Mouse (Mus musculus): ENCODE measurements around the gene Polr2b.

Polr2b gene

GRCm38 (mm10) chr5:77309924-77310772 lies at the start of gene Polr2b, which contains the start of gene Noa1:
TSS of gene Polr2b (plus strand) at chr5:77310147.
TSS of gene Noa1 (minus strand) at chr5:77310084.
- peak; percentile 97 for DNase-seq (ENCODE audit: low read depth, low spot score)

GRCm38 (mm10) chr5:77261137-77261536 lies 48.8 kb upstream of the Polr2b start:
- no peak for DNase-seq (ENCODE audit: low read depth, low spot score)

GRCm38 (mm10) chr5:77262105-77262504 lies 47.8 kb upstream of the Polr2b start:
- DNase-seq (ENCODE audit: low read depth, low spot score): no peak

- peak; percentile 67 for DNase-seq (ENCODE audit: low read depth, low spot score)
Observed at GRCm38 (mm10) chr5:77265081-77265670, 44.8 kb upstream of the Polr2b start, which contains the start of gene Rest. TSS of gene Rest (plus strand) at chr5:77265491.

- peak; percentile 51 for DNase-seq (ENCODE audit: low read depth, low spot score)
Observed at GRCm38 (mm10) chr5:77265671-77266065, 44.3 kb upstream of the Polr2b start.

GRCm38 (mm10) chr5:77266066-77266885 lies 43.7 kb upstream of the Polr2b start:
- peak; percentile 36 for DNase-seq (ENCODE audit: low read depth, low spot score)

GRCm38 (mm10) chr5:77266886-77267401 lies 43.0 kb upstream of the Polr2b start:
- no peak for DNase-seq (ENCODE audit: low read depth, low spot score)

- no peak for DNase-seq (ENCODE audit: low read depth, low spot score)
Observed at GRCm38 (mm10) chr5:77267441-77267840, 42.5 kb upstream of the Polr2b start.

- DNase-seq (ENCODE audit: low read depth, low spot score): no peak
Observed at GRCm38 (mm10) chr5:77267957-77268624, 41.9 kb upstream of the Polr2b start.

- no peak for DNase-seq (ENCODE audit: low read depth, low spot score)
Observed at GRCm38 (mm10) chr5:77269399-77269798, 40.5 kb upstream of the Polr2b start.

- no peak for DNase-seq (ENCODE audit: low read depth, low spot score)
Observed at GRCm38 (mm10) chr5:77273151-77273550, 36.8 kb upstream of the Polr2b start.

- no peak for DNase-seq (ENCODE audit: low read depth, low spot score)
Observed at GRCm38 (mm10) chr5:77275950-77276349, 34.0 kb upstream of the Polr2b start.

GRCm38 (mm10) chr5:77277204-77277603 lies 32.7 kb upstream of the Polr2b start:
- DNase-seq (ENCODE audit: low read depth, low spot score): no peak

GRCm38 (mm10) chr5:77281518-77282174 lies 28.3 kb upstream of the Polr2b start:
- DNase-seq (ENCODE audit: low read depth, low spot score): no peak

GRCm38 (mm10) chr5:77282242-77282641 lies 27.7 kb upstream of the Polr2b start:
- no peak for DNase-seq (ENCODE audit: low read depth, low spot score)

- no peak for DNase-seq (ENCODE audit: low read depth, low spot score)
Observed at GRCm38 (mm10) chr5:77285685-77286084, 24.3 kb upstream of the Polr2b start.

GRCm38 (mm10) chr5:77286904-77287303 lies 23.0 kb upstream of the Polr2b start:
- no peak for DNase-seq (ENCODE audit: low read depth, low spot score)

GRCm38 (mm10) chr5:77287901-77288300 lies 22.0 kb upstream of the Polr2b start:
- DNase-seq (ENCODE audit: low read depth, low spot score): no peak

GRCm38 (mm10) chr5:77289686-77290085 lies 20.3 kb upstream of the Polr2b start:
- DNase-seq (ENCODE audit: low read depth, low spot score): no peak

GRCm38 (mm10) chr5:77290606-77291005 lies 19.3 kb upstream of the Polr2b start:
- DNase-seq (ENCODE audit: low read depth, low spot score): no peak

Measured in embryo, embryonic 11.5 days (tissue).